Mouse (Mus musculus) right cerebral cortex, adult 18-20 months (tissue): ENCODE measurements at regions not wholly inside any gene's neighbourhood (a gene's known extent, or its start where the extent isn't known, plus 50 kb on each side); places are given as distances from the start of the nearest gene placed in this dataset.
A peak's percentile ranks its signal among the peaks of the same experiment; 100 is the strongest.

Source experiments
- DNase-seq: peaks from one replicate; pipeline ENCODE4 v3.0.0; 2022; ENCODE audit warnings: mixed read lengths

GRCm38 (mm10) chr9:17454397-17454796 lies 837.5 kb upstream of the Chordc1 start:
- no peak for DNase-seq

- no peak for DNase-seq
Observed at GRCm38 (mm10) chr9:17466379-17466778, 825.5 kb upstream of the Chordc1 start.

GRCm38 (mm10) chr9:17484701-17485422 lies 807.1 kb upstream of the Chordc1 start:
- peak; percentile 5 for DNase-seq

GRCm38 (mm10) chr9:17500161-17500756 lies 791.7 kb upstream of the Chordc1 start:
- DNase-seq = no peak

GRCm38 (mm10) chr9:17508744-17509143 lies 783.2 kb upstream of the Chordc1 start:
- DNase-seq = no peak

GRCm38 (mm10) chr9:17556186-17556585 lies 735.7 kb upstream of the Chordc1 start:
- DNase-seq = no peak

GRCm38 (mm10) chr9:17557611-17558370 lies 734.1 kb upstream of the Chordc1 start:
- DNase-seq = no peak

GRCm38 (mm10) chr9:17567784-17568518 lies 724.0 kb upstream of the Chordc1 start:
- no peak for DNase-seq

- DNase-seq = no peak
Observed at GRCm38 (mm10) chr9:17587558-17587957, 704.4 kb upstream of the Chordc1 start.

- no peak for DNase-seq
Observed at GRCm38 (mm10) chr9:17587968-17588550, 703.9 kb upstream of the Chordc1 start.

- no peak for DNase-seq
Observed at GRCm38 (mm10) chr9:17611146-17611545, 680.8 kb upstream of the Chordc1 start.

GRCm38 (mm10) chr9:17642513-17642912 lies 649.4 kb upstream of the Chordc1 start:
- no peak for DNase-seq

- no peak for DNase-seq
Observed at GRCm38 (mm10) chr9:17645882-17646626, 645.9 kb upstream of the Chordc1 start.

GRCm38 (mm10) chr9:17653818-17654217 lies 638.1 kb upstream of the Chordc1 start:
- DNase-seq = no peak

GRCm38 (mm10) chr9:17664113-17664512 lies 627.8 kb upstream of the Chordc1 start:
- DNase-seq = no peak

- DNase-seq = no peak
Observed at GRCm38 (mm10) chr9:17668260-17668659, 623.7 kb upstream of the Chordc1 start.

GRCm38 (mm10) chr9:17675519-17675918 lies 616.4 kb upstream of the Chordc1 start:
- no peak for DNase-seq
